Mouse (Mus musculus) cerebellum, postnatal 10 days (tissue): ENCODE data around the gene 4933406M09Rik.

Experiments used
- DNase-seq, 2 experiments: peaks; one replicate each; pipeline ENCODE4 v3.0.0; 2021; ENCODE audit warnings: mixed read lengths in 2 of 2

4933406M09Rik gene

DNA sequence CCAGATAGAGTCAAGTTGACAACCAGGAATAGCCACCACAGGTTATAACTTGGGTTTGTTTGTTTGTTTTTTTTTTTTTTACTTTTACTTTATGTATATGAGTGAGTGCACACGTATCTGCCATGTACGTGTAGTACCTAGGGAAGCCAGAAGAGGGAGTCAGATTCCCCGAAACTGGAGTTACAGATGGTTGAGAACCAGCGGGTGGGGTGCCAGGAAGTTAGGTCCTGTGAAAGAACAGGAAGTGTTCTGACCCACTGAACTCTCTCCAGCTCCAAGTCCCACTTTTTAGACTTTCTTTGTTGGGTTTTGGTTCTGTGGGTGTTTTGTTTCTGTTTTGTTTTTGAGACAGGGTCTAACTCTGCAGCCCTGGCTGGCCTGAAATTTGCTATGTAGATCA is 49.7 kb downstream of the 4933406M09Rik start:
- peak; percentile 49 to 56 for DNase-seq

GRCm38 (mm10) chr1:134440437-134440836 is 54.7 kb downstream of the 4933406M09Rik start:
- DNase-seq: no peak
